Mouse (Mus musculus) heart, postnatal 4 days (tissue): ENCODE results near the gene Grid2ip. TPM values are rescaled to one million over a fixed set of nuclear protein-coding genes. Genes with fewer than 3 reads are reported as not detected.

ENCODE experiments used
- DNase-seq: peaks from one replicate; pipeline ENCODE4 v3.0.0; 2021
- total RNA-seq, 2 experiments: library from RNA; stranded (reverse); gene quantifications; 2 replicates each; pipeline ENCODE4 v1.2.3; 2021

Grid2ip gene
- under 1 TPM in 1 of 2 experiments, not detected in 1; 0.07 TPM for total RNA-seq

DNA sequence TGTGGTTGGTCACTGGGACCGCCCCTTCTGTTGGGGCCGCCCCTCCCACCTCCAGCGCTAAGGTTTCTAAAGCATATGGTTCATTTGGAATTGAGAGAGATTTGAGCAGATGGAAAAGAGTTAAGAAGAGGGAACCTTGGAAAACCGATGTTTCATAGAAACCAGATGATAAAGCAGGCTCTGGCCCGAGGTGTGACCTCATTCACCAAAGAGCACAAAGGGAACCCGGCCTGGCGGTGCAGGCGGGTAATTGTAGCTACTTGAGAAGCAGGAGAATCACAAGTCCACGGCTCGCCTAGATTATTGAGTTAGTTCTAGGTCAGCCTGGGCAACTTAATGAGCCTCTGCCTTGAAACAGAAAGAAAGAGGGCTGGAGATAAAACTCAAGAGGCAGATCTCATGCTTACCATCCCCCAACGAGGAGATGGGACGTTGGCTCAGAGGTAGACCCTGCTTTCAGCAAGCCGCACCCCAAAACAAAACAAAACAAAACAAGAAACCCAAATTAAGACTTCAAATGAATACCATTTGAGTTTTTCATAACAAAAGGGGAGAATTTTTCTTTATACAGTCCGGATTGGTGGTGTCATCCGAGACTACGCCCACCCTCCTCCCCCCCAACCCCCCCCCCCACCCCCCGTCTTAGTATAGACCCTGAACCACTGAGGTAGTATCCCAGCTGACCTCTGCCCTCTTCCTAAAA lies at the start of gene Grid2ip:
TSS of gene Grid2ip (plus strand) at position 653 of the 703 bp plus-strand sequence.
- no peak for DNase-seq

DNA sequence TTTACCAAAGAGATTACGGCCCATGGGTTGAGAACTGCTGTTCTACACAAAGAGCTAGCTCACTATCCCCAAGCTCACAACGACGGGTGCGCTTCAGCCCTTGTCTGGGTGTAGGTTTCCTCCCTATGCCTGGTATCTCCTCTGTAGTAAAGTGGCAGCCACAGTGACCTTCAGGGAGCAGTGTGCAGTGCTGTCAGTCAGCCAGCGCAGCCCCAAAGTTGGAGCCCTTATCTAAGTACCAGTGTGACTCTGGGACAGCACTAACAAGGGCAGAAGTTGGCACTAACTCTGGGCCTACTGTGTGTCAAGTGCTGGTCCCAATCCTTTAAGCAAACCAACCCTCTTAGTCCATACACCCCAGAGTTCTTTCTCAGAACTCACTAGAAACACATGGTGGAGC lies 48.3 kb upstream of the Grid2ip start:
- peak; percentile 58 for DNase-seq

DNA sequence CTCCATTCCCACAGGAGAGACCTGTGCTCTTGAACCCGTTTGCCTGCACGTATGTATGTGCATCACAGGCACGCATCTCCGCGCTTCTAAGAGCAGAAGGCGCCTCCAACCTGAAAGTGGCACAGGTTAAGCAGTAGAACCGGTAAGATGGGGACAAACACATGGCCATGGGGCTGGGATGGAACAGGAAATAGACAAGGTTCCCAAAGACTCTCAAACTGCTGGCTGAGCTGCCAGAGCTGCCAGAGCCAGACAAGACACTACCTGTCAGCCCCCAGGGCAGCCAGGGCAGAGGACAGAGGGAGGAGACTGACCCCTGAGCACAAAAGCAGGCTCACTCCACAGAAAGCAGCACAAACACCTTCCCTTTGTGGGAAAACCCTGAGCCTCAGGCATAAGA lies 47.2 kb upstream of the Grid2ip start:
- no peak for DNase-seq

DNA sequence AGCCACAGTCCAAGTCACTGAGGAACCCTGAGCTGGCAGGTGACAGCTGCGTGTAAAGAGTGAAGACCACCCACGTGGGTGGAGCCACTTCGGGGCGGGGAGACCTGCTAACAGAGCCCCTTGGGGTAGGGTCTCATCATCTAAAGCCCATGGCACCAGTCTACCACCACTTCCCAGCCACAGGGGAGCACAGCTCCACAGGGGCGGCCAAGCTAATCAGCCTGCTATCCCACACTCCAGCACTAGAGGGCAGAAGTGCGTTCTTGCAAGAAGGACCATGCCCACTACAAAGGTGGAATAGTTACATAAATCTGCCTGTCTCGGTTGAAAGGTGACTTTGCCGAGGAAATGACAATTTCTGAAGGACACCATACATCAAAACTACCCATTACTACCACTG lies 45.3 kb upstream of the Grid2ip start:
- peak; percentile 87 for DNase-seq

DNA sequence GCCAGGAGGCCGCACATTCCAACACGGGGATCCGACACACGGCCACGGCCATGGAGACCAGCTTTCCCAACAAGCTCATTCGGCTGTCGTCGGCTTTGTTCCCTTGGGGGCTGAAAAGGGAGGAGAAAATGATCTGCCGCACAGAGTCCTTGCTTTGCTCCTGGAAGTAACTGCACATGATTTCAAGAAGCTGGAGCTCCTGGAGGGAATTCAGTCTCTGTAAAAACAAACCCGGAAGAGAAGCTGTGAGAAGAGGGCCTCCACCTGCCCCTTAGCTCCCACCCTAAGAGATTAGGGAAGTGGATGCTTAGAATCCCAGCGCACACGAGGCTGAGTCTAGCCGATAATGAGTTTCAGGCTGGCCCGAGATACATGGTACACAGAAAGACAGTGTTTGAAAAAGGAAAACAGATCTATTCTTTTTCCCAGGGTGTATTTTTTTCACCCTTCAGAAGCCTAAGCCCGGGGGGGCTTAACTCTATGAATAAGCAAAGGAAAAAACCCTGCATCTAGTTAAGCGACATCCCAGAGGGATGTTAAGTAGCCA lies 42.9 kb upstream of the Grid2ip start:
- DNase-seq = no peak

DNA sequence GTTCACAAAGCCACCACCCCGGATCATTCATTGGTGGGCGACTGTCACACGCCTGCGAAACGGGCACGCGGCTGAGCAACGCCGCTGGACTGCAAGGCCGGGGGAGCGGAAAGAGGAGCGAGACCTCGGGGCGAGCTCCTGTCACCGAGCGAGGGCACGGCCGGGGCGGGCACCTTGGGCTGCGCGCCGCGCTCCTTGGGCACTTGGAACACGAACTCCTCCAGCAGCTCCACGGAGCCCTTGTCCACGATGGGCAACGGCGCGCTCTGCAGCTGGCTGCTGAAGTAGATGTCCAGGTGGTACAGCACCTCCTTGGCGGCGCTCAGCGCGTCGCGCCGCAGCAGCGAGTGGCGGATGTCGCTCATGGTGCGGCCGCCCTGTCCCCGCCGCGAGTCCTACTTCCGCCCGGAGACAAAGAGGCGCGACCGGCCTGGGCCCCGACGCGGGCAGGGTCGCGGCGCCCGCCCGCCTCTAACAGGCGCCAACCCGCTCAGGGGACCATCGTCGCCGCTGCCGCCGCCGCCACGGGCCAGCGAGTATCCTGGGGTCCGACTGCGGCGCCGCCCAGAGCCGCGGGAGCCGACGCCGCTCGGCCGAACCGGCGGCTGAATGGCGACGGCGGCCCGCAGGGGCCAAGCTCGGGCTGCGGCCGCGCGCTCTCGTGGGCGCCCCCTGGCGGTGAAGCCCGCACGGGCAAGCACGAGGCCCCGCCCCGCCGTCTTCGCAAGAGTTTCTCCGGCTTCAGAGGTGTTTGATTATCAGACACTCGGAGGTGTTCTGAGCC lies 42.2 kb upstream of the Grid2ip start, which contains the start of gene E130309D02Rik:
TSS of gene E130309D02Rik (minus strand) at position 631 of the 784 bp plus-strand sequence.
- DNase-seq = peak; percentile 94

DNA sequence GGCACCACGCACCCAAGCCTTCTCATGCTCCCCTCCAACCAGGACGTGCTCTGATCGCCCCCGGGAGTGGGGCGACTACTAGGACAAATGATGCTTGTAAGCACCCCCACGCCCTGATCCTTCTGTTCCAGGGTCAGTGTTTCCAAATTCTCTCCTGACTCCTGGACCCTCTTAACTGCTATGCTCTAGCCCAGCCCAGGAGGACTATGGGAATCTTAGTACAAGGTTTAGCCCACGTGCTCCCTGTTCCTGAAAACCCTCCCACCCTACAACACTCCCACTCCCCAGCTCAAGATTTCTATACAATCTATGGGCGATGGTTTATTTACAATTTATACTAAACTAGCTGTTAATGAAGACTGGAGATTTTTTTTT lies 41.6 kb upstream of the Grid2ip start:
- DNase-seq = no peak

DNA sequence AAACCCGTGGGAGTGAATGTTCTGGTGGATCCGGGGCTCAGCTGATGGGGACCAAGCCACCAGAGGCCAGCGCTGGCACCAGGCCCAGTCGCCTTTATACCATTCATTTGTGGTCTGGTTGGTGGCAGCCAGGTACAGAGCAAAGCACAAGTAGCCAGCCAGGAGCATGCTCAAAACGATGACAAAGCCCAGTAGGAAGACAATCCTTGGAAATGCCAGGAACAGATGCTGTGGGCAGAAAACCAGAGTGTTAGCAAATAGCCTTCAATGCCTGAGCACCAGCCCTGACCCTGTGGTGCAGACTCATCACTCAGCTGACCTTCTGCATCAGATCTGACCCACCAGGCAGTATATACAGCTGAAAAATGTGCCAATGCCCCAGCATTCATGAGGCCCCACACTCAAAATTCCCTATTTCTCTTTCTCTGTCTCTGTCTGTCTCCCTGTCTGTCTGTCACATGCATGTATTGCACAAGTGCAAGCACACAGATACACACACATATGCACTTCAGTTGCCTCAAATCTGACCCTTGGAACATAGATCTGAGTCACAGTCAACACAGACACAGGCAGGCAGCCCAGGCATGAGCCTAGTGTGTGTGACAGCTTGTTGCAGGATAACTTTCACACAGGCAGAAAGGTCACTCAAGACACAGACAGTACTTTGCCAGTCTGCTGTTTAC lies 40.4 kb upstream of the Grid2ip start:
- no peak for DNase-seq

DNA sequence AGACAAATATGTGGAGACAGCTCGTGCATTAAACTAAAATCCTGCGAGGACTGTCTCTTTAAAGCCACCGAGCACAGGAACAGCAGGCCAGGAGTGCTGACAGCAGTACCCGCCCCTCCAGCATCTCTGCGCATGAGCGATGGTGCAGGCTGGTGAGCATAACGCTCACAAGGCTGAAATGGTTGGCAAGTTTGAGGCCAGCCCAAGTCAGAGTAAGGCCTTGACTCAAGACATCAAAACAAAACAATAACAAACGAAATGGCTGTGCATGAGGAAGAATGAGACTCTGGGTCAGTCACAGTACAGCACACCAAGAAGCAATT lies 39.9 kb upstream of the Grid2ip start:
- no peak for DNase-seq

DNA sequence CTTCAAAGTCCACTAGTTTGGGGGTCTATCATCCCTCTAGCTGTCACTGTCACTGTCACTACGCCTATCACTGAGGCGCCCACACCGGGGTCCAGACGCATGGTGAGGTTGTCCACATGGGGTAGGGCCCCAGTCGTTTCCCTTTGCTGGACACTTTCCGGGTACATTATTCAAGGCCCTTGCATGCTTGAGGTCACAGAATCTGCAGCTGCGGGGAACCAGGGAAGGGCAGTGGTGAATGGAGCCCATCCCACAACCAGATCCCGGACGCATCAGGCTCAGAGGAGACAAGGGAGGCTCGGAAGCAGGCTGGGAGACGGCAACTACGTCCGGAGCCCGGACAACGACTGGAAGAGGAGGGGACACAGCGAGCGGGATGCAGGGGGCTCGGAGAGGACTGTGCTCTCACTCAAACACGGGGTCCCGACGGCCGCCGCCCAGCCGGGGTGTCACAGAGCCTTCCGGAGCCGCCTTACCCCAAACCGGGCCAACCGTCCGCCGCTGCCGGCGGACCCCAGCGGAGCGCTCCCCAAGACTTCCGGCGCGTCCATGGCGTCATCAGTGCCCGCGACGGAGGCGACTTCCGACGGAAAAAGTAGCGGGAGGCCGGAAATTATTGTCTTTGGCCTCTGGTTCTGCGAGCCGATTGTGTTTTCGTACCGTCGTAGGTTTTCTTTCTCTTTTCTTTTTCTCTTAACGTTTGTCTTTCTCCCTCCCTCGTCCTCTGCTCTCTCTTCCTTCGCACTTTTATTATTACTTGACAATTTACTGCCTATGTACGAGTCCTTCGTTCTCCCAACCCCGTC lies 28.2 kb upstream of the Grid2ip start, which contains the start of gene Zdhhc4:
TSS of gene Zdhhc4 (minus strand) at position 567 of the 806 bp plus-strand sequence.
- DNase-seq = peak; percentile 93

DNA sequence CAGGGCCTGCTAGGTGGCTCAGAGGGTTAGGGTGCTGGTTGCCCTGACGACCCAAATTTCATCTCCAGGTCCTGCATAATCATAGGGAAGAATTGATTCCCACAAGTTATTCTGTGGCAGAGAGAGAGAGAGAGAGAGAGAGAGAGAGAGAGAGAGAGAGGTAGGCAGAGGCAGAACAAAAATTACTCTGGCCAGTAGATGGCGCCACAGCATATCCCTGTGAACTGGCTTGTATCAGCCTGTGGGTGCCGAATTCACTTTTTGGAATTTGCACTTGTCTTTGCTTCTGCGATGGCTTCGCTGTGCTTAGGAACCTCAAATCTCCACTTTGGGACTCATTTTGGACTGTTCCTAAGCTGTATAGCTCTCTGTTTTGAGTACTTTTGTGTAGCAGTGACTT lies 23.3 kb upstream of the Grid2ip start:
- DNase-seq = peak; percentile 87

DNA sequence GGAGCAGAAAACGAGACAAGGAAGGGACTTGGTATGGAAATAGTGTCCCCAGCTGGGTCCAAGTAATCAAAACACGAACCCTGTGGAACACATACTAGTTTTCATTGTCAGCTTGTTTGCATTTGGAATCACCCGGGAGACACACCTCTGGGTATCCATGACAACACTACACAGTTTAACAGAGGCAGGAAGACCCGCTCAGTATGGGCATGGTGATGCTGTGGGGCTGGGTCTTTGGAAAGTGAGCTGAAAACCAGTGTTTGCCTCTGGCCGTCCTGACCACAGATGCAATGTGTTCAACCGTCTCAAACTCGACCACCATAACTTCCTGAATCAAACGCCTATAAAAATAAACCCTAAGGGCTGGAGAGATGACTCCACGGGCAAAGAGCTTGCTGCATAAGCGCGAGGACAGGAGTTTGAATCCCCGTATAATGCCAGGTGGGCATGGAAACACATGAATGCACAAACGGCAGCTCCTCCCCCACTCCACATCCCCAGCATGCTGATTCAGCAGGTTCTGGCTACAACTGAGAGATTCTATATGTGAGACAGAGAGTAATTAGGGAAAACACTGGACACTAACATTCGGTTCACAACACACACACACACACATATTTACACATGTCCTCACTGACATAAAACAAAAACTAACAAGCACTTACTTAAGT lies 22.6 kb upstream of the Grid2ip start:
- no peak for DNase-seq

DNA sequence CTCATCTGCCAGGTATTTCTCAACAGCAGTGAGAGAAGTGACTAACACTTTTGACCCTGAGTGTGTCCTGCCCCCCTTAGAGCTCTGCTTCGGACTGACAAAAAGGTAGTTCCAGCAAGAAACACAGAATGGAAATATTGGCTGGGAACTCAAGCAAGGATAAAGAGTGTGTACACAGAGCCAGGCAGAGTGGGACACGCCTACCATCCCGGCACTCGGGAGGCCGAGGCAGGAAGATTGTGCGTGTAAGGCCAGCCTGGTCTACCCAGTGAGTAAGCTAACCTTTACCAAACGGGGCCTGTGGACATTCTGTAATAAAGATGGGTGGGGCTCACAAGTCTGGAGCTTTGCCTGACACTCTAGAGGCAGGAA lies 22.1 kb upstream of the Grid2ip start:
- no peak for DNase-seq

DNA sequence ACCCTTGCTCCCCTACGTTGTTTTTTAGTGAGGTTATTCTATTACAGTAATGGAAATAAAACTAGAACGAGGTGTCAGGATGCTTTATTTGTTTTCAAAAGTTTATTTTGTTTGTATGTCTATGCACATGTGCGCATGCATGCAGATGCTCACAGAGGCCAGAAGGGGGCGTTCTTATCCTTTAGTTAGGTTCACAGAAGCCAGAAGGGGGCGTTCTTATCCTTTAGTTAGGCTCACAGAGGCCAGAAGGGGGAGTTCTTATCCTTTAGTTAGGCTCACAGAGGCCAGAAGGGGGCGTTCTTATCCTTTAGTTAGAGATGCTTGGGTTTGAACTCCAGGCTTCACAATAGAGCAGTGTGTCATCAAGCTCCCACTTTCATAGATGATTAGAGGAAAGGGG lies 20.6 kb upstream of the Grid2ip start:
- DNase-seq = no peak

DNA sequence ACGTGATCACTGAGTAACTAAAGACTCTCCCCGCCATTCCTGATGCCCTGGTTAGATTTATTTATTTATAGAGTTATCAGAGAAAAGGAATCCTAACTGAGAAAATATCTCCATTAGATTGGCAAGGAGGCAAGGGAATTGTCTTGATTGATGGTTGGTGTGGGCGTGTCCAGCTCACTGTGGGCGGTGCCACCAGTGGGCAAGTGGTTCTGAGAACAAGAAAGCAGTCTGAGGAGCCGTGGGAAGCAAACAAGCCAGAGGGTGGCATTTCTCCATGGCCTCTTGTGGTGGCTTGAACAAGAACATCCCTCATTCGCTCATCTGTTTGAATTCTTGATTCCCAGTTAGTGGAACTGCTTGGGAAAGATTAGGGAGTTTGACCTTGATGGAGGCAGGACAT lies 17.5 kb upstream of the Grid2ip start:
- DNase-seq = no peak

DNA sequence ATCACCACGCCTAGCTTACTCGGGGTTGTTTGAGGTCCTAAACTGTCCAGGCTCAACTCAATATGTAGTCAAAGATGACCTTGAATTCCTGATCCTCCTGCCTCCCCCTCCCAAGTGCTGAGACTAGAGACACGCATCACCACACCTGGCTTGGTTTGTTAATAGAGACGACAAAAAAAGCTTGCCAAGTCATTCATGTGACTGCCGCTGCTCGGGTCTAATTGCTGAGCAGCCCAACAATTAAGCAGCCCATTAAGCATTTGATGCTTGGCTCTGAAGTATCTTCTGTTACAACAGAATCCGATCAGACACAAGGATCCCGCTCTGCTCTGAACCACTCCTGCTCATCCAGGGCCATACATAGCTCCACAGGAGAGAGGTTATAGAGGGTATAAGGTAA lies 10.8 kb upstream of the Grid2ip start:
- DNase-seq = no peak

DNA sequence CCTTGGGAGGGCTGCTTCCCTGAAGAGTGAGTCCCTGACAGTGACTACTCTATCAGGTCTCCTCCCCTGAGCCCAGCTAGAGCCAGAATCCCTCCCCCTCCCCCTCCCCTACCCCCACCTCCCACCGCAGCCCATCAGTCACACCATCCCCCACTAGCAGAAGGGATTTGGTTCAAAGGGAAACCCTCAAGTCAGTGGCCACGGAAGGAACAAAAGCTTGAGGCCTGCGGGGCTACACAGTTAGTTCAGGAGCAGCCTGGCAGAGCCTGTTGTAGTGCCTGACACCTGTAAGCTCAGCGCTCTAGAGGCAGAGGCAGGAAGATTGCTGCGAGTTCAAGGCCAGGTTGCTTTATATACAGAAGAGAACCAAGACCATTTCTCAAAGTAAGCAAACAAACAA lies 1.1 kb upstream of the Grid2ip start:
- no peak for DNase-seq

DNA sequence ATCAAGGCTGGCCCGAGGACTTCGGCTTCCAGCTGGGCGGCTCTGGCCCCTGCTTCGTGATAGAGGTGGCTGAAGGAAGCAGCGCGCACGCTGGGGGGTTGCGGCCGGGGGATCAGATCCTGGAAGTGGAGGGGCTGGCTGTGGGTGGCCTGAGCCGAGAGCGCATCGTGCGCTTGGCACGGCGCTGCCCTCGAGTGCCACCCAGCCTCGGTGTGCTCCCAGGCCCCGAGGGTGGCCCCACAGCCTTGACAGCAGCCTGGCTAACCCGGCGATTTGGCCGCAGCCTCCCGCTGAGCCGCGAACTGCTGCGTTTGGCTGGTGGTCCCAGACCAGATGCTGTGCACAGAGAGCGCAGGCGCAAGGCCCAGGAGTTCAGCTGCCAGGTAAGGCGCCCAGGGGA lies 426 bp downstream of the Grid2ip start:
- no peak for DNase-seq

DNA sequence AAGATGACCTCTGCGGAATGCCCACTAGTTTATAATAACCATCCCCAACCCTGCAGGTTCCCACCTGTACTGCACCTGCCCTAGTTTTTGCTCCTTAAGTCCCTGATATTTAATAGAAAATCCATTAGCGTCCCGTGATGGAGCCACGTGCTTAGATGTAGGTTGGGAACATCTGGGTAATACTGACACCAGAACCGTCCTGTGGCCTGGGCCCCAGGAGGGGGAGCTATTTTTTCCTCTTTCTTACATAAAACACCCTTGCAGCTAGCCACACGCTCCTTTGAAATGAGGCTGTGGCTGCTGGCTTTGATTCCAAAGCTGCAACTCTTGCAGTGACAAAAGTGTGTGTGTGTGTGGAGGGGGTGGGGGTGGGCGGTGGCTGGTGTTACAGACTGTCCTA lies 2.1 kb downstream of the Grid2ip start:
- no peak for DNase-seq

DNA sequence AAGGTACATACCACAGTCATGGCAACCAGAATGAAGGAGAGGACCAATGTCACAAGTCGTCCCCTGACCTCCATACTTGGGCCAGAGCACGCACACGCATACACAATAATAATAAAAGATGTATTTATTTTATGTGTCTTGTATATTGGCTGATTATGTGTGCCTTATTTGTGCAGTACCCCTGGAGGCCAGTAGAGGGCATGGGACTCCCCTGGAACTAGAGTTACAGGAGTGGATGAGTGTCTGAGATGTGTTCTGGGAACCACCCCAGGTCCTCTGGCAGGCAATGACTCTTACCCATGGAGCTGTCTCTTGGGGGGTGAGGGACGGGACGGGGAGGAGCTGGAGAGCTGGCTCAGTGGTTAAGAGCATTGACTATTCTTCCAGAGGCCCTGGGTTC lies 2.9 kb downstream of the Grid2ip start:
- DNase-seq = no peak

DNA sequence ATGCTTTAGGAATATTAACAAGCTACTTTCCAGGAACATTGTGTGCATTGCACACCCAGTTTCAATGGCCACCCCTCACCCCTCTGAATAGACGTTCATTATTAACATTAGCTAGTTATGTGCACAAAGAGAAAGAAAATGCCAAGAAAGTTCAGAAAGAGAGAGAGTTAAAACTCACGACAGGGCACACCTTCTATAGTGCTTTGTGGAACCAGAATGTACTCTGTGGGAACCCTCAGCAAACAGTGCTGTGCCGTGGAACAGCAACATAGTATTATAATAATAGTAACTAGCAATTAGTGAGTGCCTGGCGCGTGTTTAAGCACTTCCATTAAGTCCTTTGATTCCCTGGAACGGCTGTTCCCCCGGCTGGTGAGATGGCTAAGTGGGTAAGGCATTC lies 4.3 kb downstream of the Grid2ip start:
- DNase-seq = no peak
